Mouse (Mus musculus): Measurements from ENCODE around the gene Tmem9. TPM values are rescaled to one million over a fixed set of nuclear protein-coding genes. Genes with fewer than 3 reads are reported as not detected.

Gene Tmem9
- total RNA-seq, 2 experiments from 2014 or later: 5.2 to 9.9 TPM

DNA sequence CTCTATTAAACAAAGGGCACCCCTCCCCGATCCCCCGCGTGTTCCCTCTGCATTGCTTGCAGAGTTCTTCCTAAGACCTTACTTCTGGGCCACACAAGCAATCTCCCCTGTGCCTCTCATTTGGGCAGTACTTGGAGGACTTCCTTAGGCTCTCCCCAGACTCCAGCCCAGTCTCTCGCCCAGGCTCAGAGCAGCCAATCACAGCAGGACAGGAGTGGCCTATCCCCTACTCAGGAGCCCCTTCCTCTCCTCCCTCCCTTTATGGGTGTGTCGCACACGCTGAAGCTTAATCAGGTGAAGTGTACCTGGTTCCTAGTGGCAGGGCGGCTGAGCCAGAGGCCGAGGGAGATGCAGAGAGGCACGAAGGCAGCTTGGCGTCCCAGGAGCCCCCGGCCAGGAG, 32.5 kb downstream of the Tmem9 start:
- intact Hi-C loops (cut with DNase I): no loop called here
- DNase-seq: no peak
- no peak overlapping the region for H3K4me3 ChIP-seq
- no peak overlapping the region for H3K27ac ChIP-seq
- TF ChIP-seq CTCF (IDR thresholded peaks at IDR 0.05): no peak

DNA sequence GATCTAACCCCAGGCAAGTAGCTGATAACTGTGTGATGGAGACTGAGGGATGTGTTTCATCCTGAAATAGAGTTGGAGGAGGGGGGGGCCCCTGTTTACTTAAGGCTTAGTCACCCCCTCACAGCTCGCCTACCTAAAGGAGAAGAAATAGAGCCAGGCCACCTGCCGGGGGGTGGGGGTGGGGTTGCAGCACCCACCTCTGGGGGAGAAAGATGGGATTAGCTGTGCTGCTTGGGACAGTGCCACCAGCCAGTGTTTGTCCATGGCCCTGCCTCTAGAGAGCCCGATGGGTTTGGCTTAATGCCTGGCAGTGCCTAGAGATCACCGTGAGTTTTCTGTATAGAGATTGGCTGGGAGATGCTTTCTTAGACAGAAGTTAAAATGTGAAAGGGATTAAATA, 32.9 kb downstream of the Tmem9 start:
- no peak for DNase-seq
- Histone ChIP-seq H3K27ac (no peak overlapping the region), H3K4me3 (no peak overlapping the region)
- no peak for TF ChIP-seq CTCF (IDR thresholded peaks at IDR 0.05)
- intact Hi-C loops (cut with DNase I): no loop called here

DNA sequence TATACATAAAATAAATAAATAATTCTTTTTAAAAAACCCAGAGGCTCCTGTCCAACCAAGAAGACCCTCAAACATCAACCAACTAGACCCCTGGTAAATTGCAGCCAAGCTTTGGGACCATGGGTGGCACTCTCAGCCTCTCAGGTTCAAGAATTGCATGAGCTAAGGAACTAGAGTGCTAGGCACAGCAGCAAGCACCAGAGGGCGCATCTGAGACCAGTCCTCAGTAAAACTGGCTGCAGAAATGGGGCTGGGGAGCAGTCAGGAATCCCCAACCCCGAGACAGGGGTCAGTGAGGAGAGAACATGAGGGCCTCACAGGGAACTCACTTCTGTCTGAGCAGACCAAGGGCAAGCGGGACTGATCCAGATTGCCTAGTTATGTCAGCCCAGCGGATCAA, 37.8 kb downstream of the Tmem9 start:
- peak; percentile 86 for TF ChIP-seq CTCF (IDR thresholded peaks at IDR 0.05)
- DNase-seq: peak; percentile 70
- H3K27ac ChIP-seq: no peak overlapping the region
- no peak overlapping the region for H3K4me3 ChIP-seq
- intact Hi-C loops (cut with DNase I): loop anchor here (2.0 kb wide), 1 partner anchor 129 kb away; no protein-coding TSS in a partner anchor

GRCm38 (mm10) chr1:136047432-136047831, 39.5 kb downstream of the Tmem9 start:
- H3K4me3 ChIP-seq: no peak overlapping the region
- intact Hi-C loops (cut with DNase I): no loop called here
- TF ChIP-seq CTCF (IDR thresholded peaks at IDR 0.05): peak; percentile 75
- no peak overlapping the region for H3K27ac ChIP-seq
- peak; percentile 43 for DNase-seq

- Histone ChIP-seq H3K27ac (no peak overlapping the region), H3K4me3 (no peak overlapping the region)
- intact Hi-C loops (cut with DNase I): no loop called here
- TF ChIP-seq CTCF (IDR thresholded peaks at IDR 0.05): no peak
- no peak for DNase-seq
Measured at GRCm38 (mm10) chr1:136047894-136048293, 39.9 kb downstream of the Tmem9 start.

GRCm38 (mm10) chr1:136050312-136051012, 42.5 kb downstream of the Tmem9 start, which contains the start of gene Ascl5:
Gene Ascl5 (plus strand): TSS chr1:136050804.
- no peak for TF ChIP-seq CTCF (IDR thresholded peaks at IDR 0.05)
- intact Hi-C loops (cut with DNase I): loop anchor here (1.0 kb wide), 1 partner anchor 26 kb away; no protein-coding TSS in a partner anchor
- H3K4me3 ChIP-seq: peak within 1 kb of the TSS; percentile 58

DNA sequence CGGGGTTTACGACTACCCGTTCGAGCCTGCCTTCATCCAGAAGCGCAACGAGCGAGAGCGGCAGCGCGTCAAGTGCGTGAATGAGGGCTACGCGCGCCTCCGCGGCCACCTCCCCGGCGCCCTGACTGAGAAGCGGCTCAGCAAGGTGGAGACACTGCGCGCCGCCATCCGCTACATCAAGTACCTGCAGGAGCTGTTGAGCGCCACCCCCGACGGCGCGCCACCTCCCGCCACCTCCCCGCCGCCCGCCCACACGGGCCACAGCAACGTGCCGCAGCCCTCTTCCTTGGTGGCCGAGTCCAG, 43.0 kb downstream of the Tmem9 start:
- Histone ChIP-seq H3K27ac (no peak overlapping the region), H3K4me3 (peak overlapping the region; percentile 58)
- DNase-seq: no peak
- TF ChIP-seq CTCF (IDR thresholded peaks at IDR 0.05): no peak
- intact Hi-C loops (cut with DNase I): loop anchor here (1.0 kb wide), 1 partner anchor 25 kb away; no protein-coding TSS in a partner anchor

More at GRCm38 (mm10) chr1:136050312-136051012, 42.5 kb downstream of the Tmem9 start, which contains the start of gene Ascl5:
- no peak within 1 kb of the TSS for H3K27ac ChIP-seq
- DNase-seq: no peak

DNA sequence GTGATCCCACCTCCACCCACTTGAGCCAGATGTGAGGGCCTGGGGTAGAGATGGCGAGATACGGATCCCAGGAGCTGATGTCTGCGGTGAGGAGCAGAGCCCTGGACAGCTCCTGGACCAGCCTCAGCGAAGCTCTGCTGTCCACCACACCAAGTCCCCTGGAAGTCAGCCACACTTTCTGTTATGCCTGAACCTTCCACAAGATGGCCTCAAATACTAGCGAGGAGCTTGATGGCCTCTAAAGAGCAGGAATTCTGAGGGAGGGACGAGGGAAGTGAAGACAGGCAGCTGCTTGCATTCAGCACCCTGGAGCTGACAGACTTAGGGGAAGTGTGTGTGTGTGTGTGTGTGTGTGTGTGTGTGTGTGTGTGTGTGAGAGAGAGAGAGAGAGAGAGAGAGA, 43.5 kb downstream of the Tmem9 start:
- Histone ChIP-seq H3K27ac (no peak overlapping the region), H3K4me3 (peak overlapping the region; percentile 58; the same call in 1 of the 2 replicates)
- peak; percentile 79 for TF ChIP-seq CTCF (IDR thresholded peaks at IDR 0.05)
- DNase-seq: peak; percentile 81
- intact Hi-C loops (cut with DNase I): loop anchor here (1.0 kb wide), 1 partner anchor 25 kb away; no protein-coding TSS in a partner anchor

- peak; percentile 92 for DNase-seq
- intact Hi-C loops (cut with DNase I): no loop called here
- peak within 1 kb of the TSS; percentile 95 for H3K27ac ChIP-seq
- H3K4me3 ChIP-seq: peak within 1 kb of the TSS; percentile 82
- TF ChIP-seq CTCF (IDR thresholded peaks at IDR 0.05): no peak
Measured at GRCm38 (mm10) chr1:136052547-136052946, 44.6 kb downstream of the Tmem9 start, which contains the start of gene Cacna1s. Gene Cacna1s (plus strand): TSS chr1:136052750.

GRCm38 (mm10) chr1:136055771-136056170, 47.8 kb downstream of the Tmem9 start:
- TF ChIP-seq CTCF (IDR thresholded peaks at IDR 0.05): no peak
- no peak for DNase-seq
- Histone ChIP-seq H3K27ac (peak overlapping the region; percentile 94; the same call in 1 of the 2 replicates), H3K4me3 (peak overlapping the region; percentile 82)
- intact Hi-C loops (cut with DNase I): no loop called here

DNA sequence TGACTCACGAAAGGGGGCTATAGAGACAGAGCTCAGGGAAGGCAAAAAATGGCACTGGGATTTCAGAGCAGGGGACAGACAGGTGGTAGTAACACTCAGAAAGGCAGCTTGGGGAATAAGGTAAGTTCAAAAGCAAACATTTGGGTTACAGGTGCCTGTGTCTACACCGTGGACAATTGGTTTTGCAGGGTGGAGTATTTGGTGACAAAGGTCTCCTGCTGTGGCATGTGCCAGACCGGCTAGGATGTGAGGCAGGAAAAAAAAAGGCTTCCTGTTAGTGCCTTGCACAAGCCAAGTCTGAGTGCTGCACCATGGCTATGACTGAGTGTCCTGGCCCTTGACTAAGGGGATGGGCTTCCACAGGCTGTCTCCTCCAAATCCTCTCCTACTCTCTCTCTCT, 50.6 kb downstream of the Tmem9 start:
- no peak for TF ChIP-seq CTCF (IDR thresholded peaks at IDR 0.05)
- H3K4me3 ChIP-seq: peak overlapping the region; percentile 82; the same call in 1 of the 2 replicates
- intact Hi-C loops (cut with DNase I): no loop called here
- no peak for DNase-seq
- peak overlapping the region; percentile 94 for H3K27ac ChIP-seq

DNA sequence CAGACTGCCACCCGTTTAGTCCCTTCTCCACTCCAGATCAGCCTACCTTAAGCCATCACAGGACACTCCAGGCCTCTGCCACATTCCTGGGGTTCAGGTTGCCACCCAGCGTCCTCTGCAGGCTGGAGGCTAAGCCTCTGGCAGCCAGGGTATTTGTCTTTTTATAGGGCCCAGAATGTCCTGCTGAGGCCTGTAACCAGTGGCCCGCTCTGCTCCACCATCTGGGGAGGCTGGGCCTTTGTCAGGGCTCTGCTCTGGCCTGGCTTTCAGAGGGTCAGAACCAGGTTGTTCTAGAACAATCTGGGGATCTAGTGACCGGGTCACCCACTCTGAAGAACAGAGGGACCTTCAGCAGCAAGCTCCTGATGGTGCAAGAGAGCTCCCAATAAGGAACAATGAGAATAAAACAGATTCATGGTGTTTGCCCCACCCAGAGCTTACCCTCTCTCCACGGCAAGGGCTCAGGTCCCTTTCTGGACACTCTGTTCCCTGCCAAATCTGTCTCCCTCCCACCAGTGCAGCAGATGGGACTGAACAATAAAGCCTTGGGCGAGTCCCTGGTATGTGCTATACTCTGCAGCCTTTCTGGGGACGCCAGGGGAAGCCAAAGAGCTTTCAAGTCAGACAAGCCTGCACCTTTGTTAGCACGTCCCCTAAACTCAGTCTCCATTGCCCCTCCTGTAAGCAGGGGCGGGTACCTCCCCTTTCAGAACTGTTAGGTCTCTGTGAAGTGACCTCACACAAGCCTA, 53.3 kb downstream of the Tmem9 start:
- intact Hi-C loops (cut with DNase I): no loop called here
- peak; percentile 83 for DNase-seq
- TF ChIP-seq CTCF (IDR thresholded peaks at IDR 0.05): peak; percentile 68
- peak overlapping the region; percentile 58 for H3K4me3 ChIP-seq
- H3K27ac ChIP-seq: peak overlapping the region; percentile 94

GRCm38 (mm10) chr1:136061790-136062141, 53.8 kb downstream of the Tmem9 start:
- TF ChIP-seq CTCF (IDR thresholded peaks at IDR 0.05): no peak
- H3K27ac ChIP-seq: peak overlapping the region; percentile 94
- intact Hi-C loops (cut with DNase I): no loop called here
- peak overlapping the region; percentile 58 for H3K4me3 ChIP-seq
- DNase-seq: no peak

Measured in gastrocnemius, adult 2 months (tissue).